Mouse (Mus musculus) ZHBTc4 (cell line): ENCODE measurements at regions not wholly inside any gene's neighbourhood (a gene's known extent, or its start where the extent isn't known, plus 50 kb on each side); places are given as distances from the start of the nearest gene placed in this dataset.

Experiments used
- DNase-seq: peaks from one replicate; pipeline ENCODE4 v3.0.0-alpha.2; 2011; ENCODE audit warnings: low read depth, low spot score

DNA sequence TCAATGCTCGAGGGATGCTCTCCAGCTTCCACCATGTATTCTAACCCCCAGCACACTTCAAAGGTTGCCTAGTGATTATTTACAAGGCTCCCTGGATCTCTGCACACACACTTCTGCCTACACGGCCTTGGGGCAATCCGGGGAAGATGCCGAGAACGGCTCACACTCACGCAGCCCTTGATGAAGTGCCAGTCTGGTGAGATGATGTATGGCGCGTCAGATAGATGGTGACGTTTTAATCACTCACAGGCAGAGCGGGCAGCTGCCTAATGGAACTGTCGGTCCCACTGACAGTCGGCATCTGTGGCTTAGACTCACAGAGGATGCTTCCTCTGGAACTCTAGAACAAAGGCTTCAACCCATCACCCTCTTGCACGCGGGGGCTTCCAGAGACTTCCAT lies 66.9 kb upstream of the Kazn start:
- no peak for DNase-seq

DNA sequence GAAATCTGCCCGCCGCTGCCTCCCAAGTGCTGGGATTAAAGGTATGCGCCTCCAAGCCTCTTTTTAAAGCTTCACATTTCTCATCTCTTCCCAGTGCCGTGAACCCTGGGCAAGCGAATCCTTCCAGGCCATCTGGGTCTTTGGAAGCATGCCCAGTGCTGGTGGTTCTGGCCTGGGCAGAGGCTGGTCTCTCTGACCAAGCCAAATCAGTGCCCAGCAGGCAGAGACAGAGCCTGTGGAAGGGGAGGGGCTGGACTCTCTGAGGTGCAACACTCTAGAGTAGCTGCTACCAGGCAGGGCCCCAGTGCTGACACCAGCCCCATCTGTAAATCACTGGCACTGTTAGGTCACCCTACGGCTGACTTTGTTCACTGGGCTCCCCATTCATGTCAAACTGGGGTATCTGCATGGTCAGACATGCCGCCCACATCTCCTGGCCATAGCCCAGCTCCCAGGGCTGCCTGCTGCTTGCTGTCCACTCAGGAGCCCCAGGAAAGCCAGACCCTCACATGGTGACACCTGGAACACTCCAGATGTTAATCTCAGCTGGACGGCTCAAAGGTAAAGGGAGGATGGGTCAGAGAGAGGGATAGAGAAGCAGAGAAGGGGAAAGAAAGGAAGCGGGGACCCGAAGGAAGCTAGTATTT lies 64.3 kb upstream of the Kazn start:
- no peak for DNase-seq

DNA sequence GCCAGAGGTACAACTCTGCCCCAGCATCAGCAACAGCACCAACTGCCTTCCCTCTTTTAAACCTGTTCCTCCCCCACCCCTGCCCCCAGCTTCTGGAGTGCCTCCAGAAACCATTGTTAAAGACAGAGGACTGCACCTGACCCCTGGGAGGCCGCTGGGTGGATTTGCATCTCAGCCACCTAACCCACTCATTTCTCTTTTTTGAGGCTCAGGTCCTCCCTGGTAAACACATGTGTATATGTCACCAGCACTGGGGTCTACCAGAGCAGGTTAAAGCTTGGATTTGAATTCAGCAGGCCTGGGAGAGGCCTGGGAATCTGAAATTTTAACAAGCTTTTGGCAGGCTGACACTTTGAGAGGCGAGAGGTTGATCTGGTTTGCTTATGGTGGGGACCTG lies 63.5 kb upstream of the Kazn start:
- DNase-seq = no peak

DNA sequence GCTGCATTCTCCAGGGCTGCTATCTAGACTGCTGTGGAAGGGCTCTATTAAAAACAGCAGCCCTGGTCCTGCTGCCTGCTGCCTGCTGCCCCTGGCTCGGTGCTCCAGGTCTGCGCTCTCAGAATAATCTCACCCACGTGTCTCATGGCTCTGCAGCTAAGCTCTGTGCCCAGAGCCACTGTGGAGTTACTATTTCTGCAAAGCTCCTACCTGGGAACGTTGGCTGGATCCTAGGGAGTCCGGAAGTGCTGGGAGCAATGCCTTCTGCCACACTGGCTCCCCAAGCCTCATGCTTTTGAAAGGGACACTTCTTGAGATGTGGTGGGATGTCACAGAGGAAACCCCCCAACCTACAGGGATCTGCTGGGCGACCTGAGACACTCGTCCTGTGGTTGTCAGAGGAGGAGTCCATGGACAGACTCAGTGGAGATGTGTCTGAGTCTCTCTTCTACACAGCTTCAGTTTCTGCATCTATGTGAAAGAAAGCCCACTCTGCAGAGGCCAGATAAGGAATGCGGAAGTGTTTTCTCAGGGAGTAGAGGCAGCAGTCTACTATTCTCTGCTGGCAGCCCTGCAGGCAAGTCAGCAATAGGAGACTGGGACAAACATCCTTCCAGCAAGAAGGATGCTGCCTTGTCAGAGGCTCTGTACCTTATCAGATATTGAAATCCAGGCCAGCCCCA lies 63.0 kb upstream of the Kazn start:
- no peak for DNase-seq

DNA sequence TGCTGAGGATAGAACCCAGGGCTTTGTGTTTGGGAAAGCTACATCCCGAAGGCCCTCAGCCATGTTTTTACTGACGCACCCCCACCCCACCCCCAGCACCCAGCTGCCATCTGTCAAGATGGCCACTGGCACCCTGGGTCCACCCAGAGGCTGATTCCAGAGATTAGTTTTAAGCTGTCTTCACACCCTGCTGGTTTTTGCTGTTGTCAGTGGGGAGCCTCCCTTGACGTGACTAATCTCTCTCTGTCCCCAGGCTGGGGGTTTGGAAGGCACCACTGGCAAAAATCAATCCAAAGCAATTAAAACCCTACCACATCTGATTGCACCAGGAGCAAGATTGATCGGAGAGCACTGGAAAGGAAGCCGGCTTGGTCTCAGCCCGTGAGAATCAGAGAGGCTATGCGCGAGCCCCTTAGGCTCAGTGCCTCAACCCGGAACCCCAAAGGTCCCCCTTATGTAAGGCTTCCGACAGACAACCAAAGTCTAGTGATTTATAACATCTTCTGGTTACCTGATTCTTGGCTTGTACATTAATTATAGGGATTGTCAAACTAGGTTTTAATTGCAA lies 59.7 kb upstream of the Kazn start:
- no peak for DNase-seq

DNA sequence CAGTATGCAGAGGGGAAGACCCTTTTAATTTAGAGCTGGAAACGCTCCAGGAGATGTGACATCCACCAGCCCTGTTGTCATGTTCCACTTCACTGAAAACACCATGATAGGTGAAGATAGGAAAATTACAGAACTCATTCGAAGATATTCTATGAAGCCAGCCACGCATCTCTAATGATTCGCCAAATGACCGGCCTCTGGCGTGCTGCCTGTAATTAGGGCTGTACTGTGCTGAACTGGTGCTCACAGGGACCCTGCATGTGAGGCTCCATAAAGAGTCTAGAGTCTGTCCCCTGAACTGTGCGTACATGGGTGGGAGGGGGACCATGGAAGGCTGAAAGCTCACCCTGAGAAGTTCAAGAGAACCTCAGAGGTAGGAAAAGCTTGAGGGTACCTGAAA lies 53.6 kb upstream of the Kazn start:
- DNase-seq = no peak

DNA sequence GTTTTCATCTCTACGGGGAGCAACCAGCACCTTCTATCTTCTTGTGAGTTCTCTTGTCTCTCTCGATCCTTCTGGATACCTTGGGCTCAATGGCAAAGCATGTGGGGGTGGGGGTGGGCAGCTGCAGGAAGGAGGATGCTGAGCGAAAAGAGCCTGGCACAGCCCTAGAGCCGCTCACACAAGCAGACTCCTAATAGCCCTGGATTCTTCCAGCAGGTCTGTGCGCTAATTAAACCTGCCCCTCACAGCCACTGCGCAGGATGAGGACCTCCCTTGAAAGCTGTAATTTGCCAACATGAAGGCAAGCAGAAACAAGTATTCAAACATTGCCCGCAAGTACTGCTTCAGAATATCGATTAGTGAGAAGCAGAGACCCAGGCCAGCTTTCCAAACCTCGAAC lies 53.1 kb upstream of the Kazn start:
- no peak for DNase-seq

DNA sequence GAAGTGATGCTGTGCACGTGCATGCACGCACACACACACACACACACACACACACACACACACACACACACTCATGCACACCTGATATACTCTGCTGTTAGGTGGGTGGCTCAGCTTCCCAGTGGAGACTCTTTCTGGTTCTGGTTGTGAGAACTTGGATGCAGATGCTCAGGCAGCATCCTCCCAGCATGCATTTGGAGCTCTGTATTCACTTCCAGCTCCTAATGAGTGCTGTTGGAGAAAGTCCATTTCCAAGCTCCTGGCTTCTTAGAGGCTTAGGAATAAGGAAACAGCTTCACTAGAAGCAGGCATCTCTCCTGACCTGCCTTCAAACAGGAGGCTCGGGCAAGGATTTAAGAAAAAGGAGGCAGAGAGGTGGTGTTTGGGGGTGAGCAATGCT lies 52.2 kb upstream of the Kazn start:
- DNase-seq = no peak
